Comparison of ENCODE assay signal across 28 mouse cellular contexts in the genomic region with DNA sequence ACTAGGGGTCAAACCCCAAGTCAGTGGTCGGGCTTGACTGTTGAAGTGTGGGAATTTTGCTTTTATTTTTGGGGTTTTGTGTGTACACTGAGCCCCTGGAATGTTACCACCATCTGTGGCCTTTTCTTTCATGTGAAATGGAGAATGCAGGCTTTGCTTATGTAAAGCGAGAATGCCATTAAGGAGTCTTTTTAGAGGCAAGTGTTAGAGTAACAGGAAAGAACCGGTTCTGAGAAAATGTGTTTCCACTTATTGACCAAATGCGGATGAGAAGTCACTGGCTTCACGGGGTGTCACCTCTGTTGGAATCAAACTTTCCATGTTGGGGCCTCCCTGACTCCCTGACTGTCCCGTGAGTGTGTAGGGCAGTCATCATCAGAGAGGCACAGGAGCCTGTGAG. TPM values are rescaled to one million over a fixed set of nuclear protein-coding genes. Genes with fewer than 3 reads are reported as not detected.
DNase-seq lines count a peak whose midpoint lies in the region; ATAC-seq and TF ChIP-seq lines count a peak whose summit lies in the region.
"Had no signal": no experiment of that assay in that cellular context is flagged by ENCODE, and none has a peak within 500 bp of the region (broad histone marks: within the 10 kb centered on the region; RNA-seq: fewer than 3 reads in every experiment).

No protein-coding gene starts in this region.

- no peaks in the 10 kb centered on the region for H3K9me3 ChIP-seq in limb, embryonic 14.5 days (ENCODE audit: control insufficient read depth, low read length)
- H3K9me3 ChIP-seq in forebrain, embryonic 15.5 days: no peaks in the 10 kb centered on the region
- H3K9me3 ChIP-seq in kidney, embryonic 14.5 days (ENCODE audit: control insufficient read depth, low read length): no peaks in the 10 kb centered on the region
- H3K9me3 ChIP-seq in stomach, postnatal 0 days (ENCODE audit: control insufficient read depth, low read length): no peaks in the 10 kb centered on the region
- H3K9me3 ChIP-seq: embryonic facial prominence, embryonic 15.5 days; forebrain, embryonic 10.5 days; heart, embryonic 10.5 days; hindbrain, embryonic 12.5 days had no signal

- TF ChIP-seq POLR2A in limb, embryonic 14.5 days (IDR thresholded peaks at IDR 0.05; ENCODE audit: borderline replicate concordance, extremely low read depth, insufficient read depth, insufficient read length): no peak

- H3K4me3 ChIP-seq in limb, embryonic 14.5 days (replicated peaks; ENCODE audit: low read length): no peak overlapping the region
- no peak overlapping the region for H3K4me3 ChIP-seq in forebrain, embryonic 15.5 days
- H3K4me3 ChIP-seq in kidney, embryonic 14.5 days (ENCODE audit: low read length): no peak overlapping the region
- no peak overlapping the region for H3K4me3 ChIP-seq in stomach, postnatal 0 days (ENCODE audit: low read depth, low read length)
- H3K4me3 ChIP-seq: embryonic facial prominence, embryonic 15.5 days; erythroblast, embryonic 14.5 days; forebrain, embryonic 10.5 days; heart, embryonic 10.5 days; hindbrain, embryonic 12.5 days had no signal

- H3K27ac ChIP-seq in limb, embryonic 14.5 days (replicated peaks; ENCODE audit: low read depth, low read length): no peak overlapping the region
- H3K27ac ChIP-seq in forebrain, embryonic 15.5 days (replicated peaks): no peak overlapping the region
- no peak overlapping the region for H3K27ac ChIP-seq in kidney, embryonic 14.5 days (ENCODE audit: low read depth, low read length)
- no peak overlapping the region for H3K27ac ChIP-seq in stomach, postnatal 0 days (replicated peaks)
- H3K27ac ChIP-seq: embryonic facial prominence, embryonic 15.5 days; forebrain, embryonic 10.5 days; heart, embryonic 10.5 days; hindbrain, embryonic 12.5 days had no signal

- no peak for TF ChIP-seq CTCF in stomach, postnatal 0 days (IDR thresholded peaks at IDR 0.05; ENCODE audit: low read depth)

- peak; percentile 19 for DNase-seq in embryo, embryonic 10 days (ENCODE audit: low spot score)
- no peak for DNase-seq in embryo, embryonic 9.5 days (ENCODE audit: extremely low spot score)
- DNase-seq in NIH3T3 (ENCODE audit: low read depth): peak; percentile 13
- peak; percentile 22 for DNase-seq in embryo, embryonic 11 days
- DNase-seq in limb, embryonic 14.5 days (ENCODE audit: low spot score): peak; percentile 9
- no peak for DNase-seq in stomach, postnatal 0 days (ENCODE audit: low spot score)
- DNase-seq: adrenal gland, postnatal 14 days; B cell, adult 2 months; cerebellum, adult 11-12 months; cerebellum, adult 9-11 months; cerebellum, postnatal 36 days; gastrocnemius, postnatal 10 days; heart, adult 18-20 months; heart, postnatal 10 days; heart, postnatal 4 days had no signal

- no peaks in the 10 kb centered on the region for H3K4me1 ChIP-seq in limb, embryonic 14.5 days (ENCODE audit: control insufficient read depth, insufficient read depth, low read length)
- no peaks in the 10 kb centered on the region for H3K4me1 ChIP-seq in forebrain, embryonic 15.5 days
- H3K4me1 ChIP-seq in kidney, embryonic 14.5 days (ENCODE audit: control insufficient read depth, insufficient read depth, low read length): no peaks in the 10 kb centered on the region
- H3K4me1 ChIP-seq in stomach, postnatal 0 days (replicated peaks; ENCODE audit: control insufficient read depth, insufficient read depth): no peaks in the 10 kb centered on the region
- H3K4me1 ChIP-seq: embryonic facial prominence, embryonic 15.5 days; forebrain, embryonic 10.5 days; heart, embryonic 10.5 days; hindbrain, embryonic 12.5 days had no signal

- H3K4me2 ChIP-seq in limb, embryonic 14.5 days (replicated peaks; ENCODE audit: low read depth, low read length, severe bottlenecking): no peak overlapping the region
- H3K4me2 ChIP-seq in forebrain, embryonic 15.5 days (replicated peaks): no peak overlapping the region
- no peak overlapping the region for H3K4me2 ChIP-seq in kidney, embryonic 14.5 days (replicated peaks; ENCODE audit: low read depth, low read length)
- no peak overlapping the region for H3K4me2 ChIP-seq in stomach, postnatal 0 days (replicated peaks; ENCODE audit: low read depth)
- H3K4me2 ChIP-seq: embryonic facial prominence, embryonic 15.5 days; hindbrain, embryonic 12.5 days had no signal

- no peaks in the 10 kb centered on the region for H3K27me3 ChIP-seq in limb, embryonic 14.5 days (ENCODE audit: control insufficient read depth, insufficient read depth, low read length)
- H3K27me3 ChIP-seq in forebrain, embryonic 15.5 days: no peaks in the 10 kb centered on the region
- no peaks in the 10 kb centered on the region for H3K27me3 ChIP-seq in kidney, embryonic 14.5 days (ENCODE audit: control insufficient read depth, insufficient read depth, low read length)
- no peaks in the 10 kb centered on the region for H3K27me3 ChIP-seq in stomach, postnatal 0 days (ENCODE audit: control insufficient read depth, insufficient read depth, low read length)
- H3K27me3 ChIP-seq: embryonic facial prominence, embryonic 15.5 days; hindbrain, embryonic 12.5 days had no signal

- H3K9ac ChIP-seq in limb, embryonic 14.5 days (ENCODE audit: low read depth, low read length, severe bottlenecking): no peak overlapping the region
- H3K9ac ChIP-seq in forebrain, embryonic 15.5 days (replicated peaks): no peak overlapping the region
- H3K9ac ChIP-seq in kidney, embryonic 14.5 days (ENCODE audit: low read depth, low read length): no peak overlapping the region
- H3K9ac ChIP-seq in stomach, postnatal 0 days (ENCODE audit: low read length): no peak overlapping the region
- H3K9ac ChIP-seq: embryonic facial prominence, embryonic 15.5 days; hindbrain, embryonic 12.5 days had no signal

- no peaks in the 10 kb centered on the region for H3K36me3 ChIP-seq in limb, embryonic 14.5 days (ENCODE audit: control insufficient read depth, insufficient read depth, low read length)
- no peaks in the 10 kb centered on the region; the same call in 1 of the 2 replicates for H3K36me3 ChIP-seq in forebrain, embryonic 15.5 days
- no peaks in the 10 kb centered on the region; the same call in 1 of the 2 replicates for H3K36me3 ChIP-seq in kidney, embryonic 14.5 days (ENCODE audit: control insufficient read depth, insufficient read depth, low read length)
- no peaks in the 10 kb centered on the region for H3K36me3 ChIP-seq in stomach, postnatal 0 days (ENCODE audit: control insufficient read depth, insufficient read depth, low read length)
- H3K36me3 ChIP-seq: embryonic facial prominence, embryonic 15.5 days; hindbrain, embryonic 12.5 days had no signal

- no peak for TF ChIP-seq EP300 in stomach, postnatal 0 days (optimal IDR thresholded peaks at IDR 0.05)

- ATAC-seq in limb, embryonic 14.5 days (ENCODE audit: low FRiP score, low read depth): no peak
- no peak for ATAC-seq in forebrain, embryonic 15.5 days (replicated peaks)
- ATAC-seq in kidney, embryonic 14.5 days (ENCODE audit: low FRiP score, low TSS enrichment): no peak
- ATAC-seq in stomach, postnatal 0 days (ENCODE audit: low FRiP score, low TSS enrichment): no peak
- ATAC-seq: CD4-positive, CD25-positive, alpha-beta regulatory T cell, adult 4 months; forebrain, embryonic 14.5 days; hindbrain, embryonic 16.5 days; inflammation-experienced regulatory T-cells, adult 6 months had no signal

- 41% methylated on average over 6 of the region's 6 CpGs for WGBS in limb, embryonic 14.5 days
- 81% methylated on average over 6 of the region's 6 CpGs for WGBS in forebrain, embryonic 15.5 days
- 55% methylated on average over 6 of the region's 6 CpGs for WGBS in kidney, embryonic 14.5 days
- WGBS in stomach, postnatal 0 days: 57% methylated on average over 6 of the region's 6 CpGs

RNA-seq across cellular contexts. Expression of gene Slc22a14, which starts 10.2 kb away (rescaled TPM):
- polyA plus RNA-seq in limb, embryonic 14.5 days (2012; rRNA removed): 0.12 and 0.19 TPM in 2 replicates
- 0.17 and 0.25 TPM in 2 replicates for polyA plus RNA-seq in limb, embryonic 14.5 days (2014; fragmentation: Nextera tagmentation; extraction: Ambion mirVana)
- polyA plus RNA-seq in forebrain, embryonic 15.5 days (2015; fragmentation: Nextera tagmentation; extraction: Ambion mirVana): 0.08 TPM in 1 of 2 replicates, not detected in the other
- polyA plus RNA-seq in kidney, embryonic 14.5 days (2014; fragmentation: Nextera tagmentation; extraction: Ambion mirVana): not detected in 2 replicates
- not detected in 2 replicates for polyA plus RNA-seq in stomach, postnatal 0 days (2015; fragmentation: Nextera tagmentation; extraction: Ambion mirVana)
- polyA plus RNA-seq: CD4-positive, CD25-positive, alpha-beta regulatory T cell, adult 4 months; erythroblast, embryonic 14.5 days; forebrain, embryonic 10.5 days; forebrain, embryonic 14.5 days; frontal cortex, adult 2 months; heart, embryonic 10.5 days; heart, embryonic 14.5 days; hindbrain, embryonic 12.5 days; inflammation-experienced regulatory T-cells, adult 6 months had no signal

RNA-seq across cellular contexts. Expression of gene Xylb, which starts 18.4 kb away (rescaled TPM):
- polyA plus RNA-seq in limb, embryonic 14.5 days (2012; rRNA removed): 8.9 and 11.1 TPM in 2 replicates
- polyA plus RNA-seq in limb, embryonic 14.5 days (2014; fragmentation: Nextera tagmentation; extraction: Ambion mirVana): 5.2 and 5.5 TPM in 2 replicates
- 3.3 and 3.4 TPM in 2 replicates for polyA plus RNA-seq in forebrain, embryonic 15.5 days (2015; fragmentation: Nextera tagmentation; extraction: Ambion mirVana)
- 7.2 and 17.9 TPM in 2 replicates for polyA plus RNA-seq in kidney, embryonic 14.5 days (2014; fragmentation: Nextera tagmentation; extraction: Ambion mirVana)
- polyA plus RNA-seq in stomach, postnatal 0 days (2015; fragmentation: Nextera tagmentation; extraction: Ambion mirVana): 3.2 and 5.7 TPM in 2 replicates

RNA-seq across cellular contexts. Expression of gene Acvr2b, which starts 26.4 kb away (rescaled TPM):
- 7.9 and 8.9 TPM in 2 replicates for polyA plus RNA-seq in limb, embryonic 14.5 days (2012; rRNA removed)
- 18.9 and 23.8 TPM in 2 replicates for polyA plus RNA-seq in limb, embryonic 14.5 days (2014; fragmentation: Nextera tagmentation; extraction: Ambion mirVana)
- polyA plus RNA-seq in forebrain, embryonic 15.5 days (2015; fragmentation: Nextera tagmentation; extraction: Ambion mirVana): 53.8 and 55.0 TPM in 2 replicates
- polyA plus RNA-seq in kidney, embryonic 14.5 days (2014; fragmentation: Nextera tagmentation; extraction: Ambion mirVana): 57.4 and 67.0 TPM in 2 replicates
- polyA plus RNA-seq in stomach, postnatal 0 days (2015; fragmentation: Nextera tagmentation; extraction: Ambion mirVana): 6.2 and 6.3 TPM in 2 replicates
- polyA plus RNA-seq: inflammation-experienced regulatory T-cells, adult 6 months had no signal

RNA-seq across cellular contexts. Expression of gene Myd88, which starts 34.3 kb away (rescaled TPM):
- polyA plus RNA-seq in limb, embryonic 14.5 days (2012; rRNA removed): 10.9 and 11.5 TPM in 2 replicates
- polyA plus RNA-seq in limb, embryonic 14.5 days (2014; fragmentation: Nextera tagmentation; extraction: Ambion mirVana): 23.3 and 25.1 TPM in 2 replicates
- polyA plus RNA-seq in forebrain, embryonic 15.5 days (2015; fragmentation: Nextera tagmentation; extraction: Ambion mirVana): 4.7 and 4.8 TPM in 2 replicates
- 17.5 and 21.3 TPM in 2 replicates for polyA plus RNA-seq in kidney, embryonic 14.5 days (2014; fragmentation: Nextera tagmentation; extraction: Ambion mirVana)
- 40.8 and 41.5 TPM in 2 replicates for polyA plus RNA-seq in stomach, postnatal 0 days (2015; fragmentation: Nextera tagmentation; extraction: Ambion mirVana)

RNA-seq across cellular contexts. Expression of gene Acaa1a, which starts 36.1 kb away (rescaled TPM):
- 120 and 140 TPM in 2 replicates for polyA plus RNA-seq in limb, embryonic 14.5 days (2012; rRNA removed)
- polyA plus RNA-seq in limb, embryonic 14.5 days (2014; fragmentation: Nextera tagmentation; extraction: Ambion mirVana): 87.4 and 92.7 TPM in 2 replicates
- polyA plus RNA-seq in forebrain, embryonic 15.5 days (2015; fragmentation: Nextera tagmentation; extraction: Ambion mirVana): 105 and 111 TPM in 2 replicates
- 74.5 and 87.7 TPM in 2 replicates for polyA plus RNA-seq in kidney, embryonic 14.5 days (2014; fragmentation: Nextera tagmentation; extraction: Ambion mirVana)
- polyA plus RNA-seq in stomach, postnatal 0 days (2015; fragmentation: Nextera tagmentation; extraction: Ambion mirVana): 181 and 193 TPM in 2 replicates

Comparison
In these comparisons a context has a peak if more than half of its experiments do, and no peak if none do; other contexts are left out.
1. DNase-seq: peak in embryo, embryonic 10 days (single experiment), NIH3T3 (single experiment), embryo, embryonic 11 days (single experiment) and limb, embryonic 14.5 days (single experiment); none in embryo, embryonic 9.5 days (single experiment) and stomach, postnatal 0 days (single experiment).